Mouse (Mus musculus): ENCODE measurements at regions not wholly inside any gene's neighbourhood (a gene's known extent, or its start where the extent isn't known, plus 50 kb on each side); places are given as distances from the start of the nearest gene placed in this dataset.

DNA sequence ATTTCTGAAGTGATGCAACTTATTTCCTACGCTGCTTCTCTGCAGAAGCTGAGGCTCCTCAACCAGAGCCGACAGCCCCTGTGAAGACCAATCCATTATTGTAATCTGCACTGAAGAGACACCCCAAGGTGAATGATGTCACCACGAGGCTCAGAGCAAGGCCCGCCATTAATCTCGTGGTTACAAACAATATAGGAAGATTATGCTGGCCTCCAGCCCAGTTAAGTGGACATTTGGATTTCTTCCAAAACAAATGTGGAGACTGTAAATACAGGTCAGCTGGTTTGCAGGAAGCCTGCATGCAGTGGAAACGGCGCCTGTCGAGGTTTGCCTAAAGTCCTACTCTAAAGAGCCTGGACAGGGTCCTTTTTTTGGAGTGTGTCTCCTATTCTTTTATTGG is 390.6 kb upstream of the Zmiz1 start:
- DNase-seq: peak; percentile 60 to 83

- DNase-seq: no peak
These were observed 385.8 kb upstream of the Zmiz1 start for GRCm38 (mm10) chr14:25073143-25073542.

DNA sequence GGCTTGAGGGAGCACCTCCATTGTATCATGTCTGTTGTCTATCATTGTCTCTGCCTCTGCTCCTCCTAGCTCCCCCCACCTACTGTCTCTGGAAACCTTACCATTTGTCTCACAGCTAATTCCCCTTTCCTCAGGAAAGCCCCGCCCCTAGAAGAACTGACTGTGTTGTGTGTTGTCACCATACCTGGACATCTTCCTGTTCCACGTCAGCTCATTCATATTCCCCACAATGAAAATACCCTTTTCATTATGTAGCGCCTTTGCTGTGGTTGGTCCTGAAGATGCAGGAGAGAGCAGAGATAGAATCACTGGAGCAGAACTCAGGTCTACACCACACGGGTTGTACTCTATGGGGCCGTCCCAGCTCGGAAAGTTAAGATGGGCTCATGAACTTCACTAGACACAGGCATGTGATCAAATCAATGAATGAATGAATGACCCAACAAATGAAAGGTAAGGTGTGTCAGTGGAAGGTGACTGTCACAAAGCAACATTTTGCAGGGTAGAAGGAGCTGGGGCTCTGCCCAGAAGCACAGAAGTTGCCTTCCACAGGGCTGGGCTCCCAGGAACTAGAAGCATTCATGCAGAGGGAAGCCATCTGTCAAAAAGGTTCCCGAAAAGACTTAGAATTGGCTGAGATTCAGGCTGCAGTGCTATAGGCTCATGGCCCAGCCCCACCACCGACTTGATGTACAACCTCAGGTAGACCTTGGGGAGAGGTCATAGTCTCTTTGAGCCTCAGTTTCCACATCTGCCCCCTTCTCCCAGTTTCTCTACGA is 384.8 kb upstream of the Zmiz1 start:
- DNase-seq: no peak

GRCm38 (mm10) chr14:25074891-25075290 is 384.1 kb upstream of the Zmiz1 start:
- no peak for DNase-seq

- no peak for DNase-seq
These were observed 378.6 kb upstream of the Zmiz1 start for GRCm38 (mm10) chr14:25080431-25080830.

DNA sequence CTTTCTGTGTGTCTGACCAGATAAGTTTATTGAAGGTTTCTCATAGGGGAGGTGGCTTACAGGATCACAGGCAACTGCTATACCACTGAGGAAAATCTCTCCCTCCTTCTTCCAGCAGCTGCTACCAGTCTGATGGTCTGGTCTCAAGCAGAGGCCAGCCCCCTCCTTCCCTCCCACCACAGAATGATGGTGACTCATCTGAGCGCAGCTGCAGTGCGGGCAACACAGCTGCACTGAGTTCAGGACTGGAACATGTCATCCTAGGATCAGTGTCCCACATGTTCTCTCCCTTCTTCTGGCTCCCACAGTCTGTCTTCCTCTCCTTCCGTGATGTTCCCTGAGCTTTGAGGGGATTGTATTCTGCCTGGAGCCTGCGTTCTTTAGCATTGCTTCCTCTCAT is 375.1 kb upstream of the Zmiz1 start:
- DNase-seq: no peak

DNA sequence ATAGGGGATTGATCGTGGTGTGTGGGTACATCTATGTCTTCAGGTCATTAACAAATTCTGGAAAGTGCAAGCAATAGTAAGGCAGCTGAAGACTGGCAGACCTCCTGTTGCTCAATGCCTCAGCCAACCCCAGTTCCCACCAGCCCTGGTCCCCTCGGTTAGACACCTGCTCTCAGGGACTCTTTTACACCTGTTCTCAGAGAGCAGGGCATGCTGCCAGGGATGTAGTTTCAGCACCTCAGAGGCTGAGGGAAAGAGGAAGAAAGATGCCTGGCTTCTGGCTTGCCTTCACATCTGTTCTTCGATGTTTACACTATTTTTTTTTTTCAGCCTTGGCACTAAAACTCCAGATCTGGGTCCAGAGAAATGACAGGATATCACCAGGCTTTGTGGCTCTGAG is 362.2 kb upstream of the Zmiz1 start:
- DNase-seq: no peak

DNA sequence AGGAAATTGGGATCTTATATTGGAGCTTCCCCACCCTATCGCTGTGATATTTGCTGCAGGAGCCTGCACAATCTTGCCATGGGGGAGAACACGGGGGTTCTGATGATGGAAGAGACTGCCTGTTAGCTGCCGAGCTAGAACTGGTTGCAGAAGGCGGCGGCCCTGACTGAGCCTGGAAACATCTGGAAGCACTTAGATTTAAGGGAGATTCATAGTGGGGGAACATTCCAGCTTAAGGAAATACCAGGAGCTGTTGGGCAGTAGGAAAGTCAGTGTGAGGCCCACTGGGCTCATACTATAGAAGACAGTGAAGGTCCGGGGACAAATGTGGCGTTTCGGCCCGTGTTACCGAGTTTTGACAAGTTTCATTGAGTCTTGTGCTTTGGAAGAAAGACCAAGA is 353.6 kb upstream of the Zmiz1 start:
- DNase-seq: no peak

- DNase-seq: no peak
These were observed 352.5 kb upstream of the Zmiz1 start for GRCm38 (mm10) chr14:25106451-25106850.

- DNase-seq: peak; percentile 49 to 65
These were observed 350.8 kb upstream of the Zmiz1 start for GRCm38 (mm10) chr14:25108101-25108652.

GRCm38 (mm10) chr14:25108701-25109290 is 350.2 kb upstream of the Zmiz1 start:
- peak; percentile 35 to 75 for DNase-seq

- DNase-seq: no peak
These were observed 349.3 kb upstream of the Zmiz1 start for GRCm38 (mm10) chr14:25109691-25110090.

DNA sequence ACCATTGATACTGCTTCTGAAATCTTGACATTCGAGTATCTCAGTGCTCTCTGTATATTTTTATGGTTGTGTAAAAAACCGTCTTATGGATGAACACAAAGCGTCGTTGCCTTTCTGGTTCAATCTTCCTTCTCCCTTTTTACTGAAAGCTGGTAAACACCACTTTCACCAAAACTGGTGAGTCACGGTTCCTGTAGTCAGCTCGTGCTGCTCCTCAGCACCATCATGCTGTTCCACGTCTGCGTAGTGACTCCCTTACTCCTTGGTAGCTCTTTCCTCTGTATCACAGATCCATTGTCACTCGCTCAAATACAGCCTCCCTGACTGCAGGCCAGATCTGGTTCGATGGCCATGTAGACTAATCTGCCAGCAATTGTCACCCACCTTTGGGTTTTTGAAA is 346.2 kb upstream of the Zmiz1 start:
- DNase-seq: no peak

DNA sequence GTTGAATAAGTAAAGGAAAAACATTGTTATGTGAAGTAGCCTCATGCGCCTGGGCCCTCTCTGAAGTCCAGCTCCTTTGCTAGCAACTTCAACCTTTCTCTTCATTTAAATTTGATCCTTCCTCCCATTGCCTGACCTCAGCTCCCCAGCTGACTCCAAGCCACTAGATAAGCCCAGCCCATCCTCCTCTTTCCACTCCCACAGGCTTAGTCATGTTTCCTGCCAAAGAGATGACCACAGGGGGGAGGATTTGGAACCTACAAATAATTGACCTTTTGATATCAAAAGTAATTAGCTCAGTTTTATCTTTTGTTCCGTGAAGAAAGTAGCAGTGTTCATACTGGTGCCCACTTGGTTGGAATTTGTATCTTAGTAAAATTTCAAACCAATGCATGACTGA is 345.7 kb upstream of the Zmiz1 start:
- no peak for DNase-seq

DNA sequence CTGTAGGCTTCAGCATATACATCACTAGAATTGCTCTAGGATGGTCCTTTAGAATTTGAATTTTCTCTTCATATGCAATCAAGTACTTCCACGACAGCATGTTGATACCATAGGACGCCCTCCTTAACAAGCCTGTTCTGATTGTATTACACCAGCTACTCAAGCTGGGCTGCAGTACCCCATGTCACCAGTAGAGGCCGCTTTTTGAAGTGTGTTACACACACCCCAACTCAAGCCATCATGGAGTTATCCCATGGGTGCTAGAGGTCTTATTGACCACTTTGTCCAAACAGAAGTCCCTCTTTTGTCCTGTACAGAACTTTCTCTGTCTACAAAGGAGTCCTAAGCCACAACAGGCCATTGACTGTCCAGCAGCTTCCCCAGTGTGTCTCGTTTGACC is 342.6 kb upstream of the Zmiz1 start:
- DNase-seq: peak; percentile 63 to 82

DNA sequence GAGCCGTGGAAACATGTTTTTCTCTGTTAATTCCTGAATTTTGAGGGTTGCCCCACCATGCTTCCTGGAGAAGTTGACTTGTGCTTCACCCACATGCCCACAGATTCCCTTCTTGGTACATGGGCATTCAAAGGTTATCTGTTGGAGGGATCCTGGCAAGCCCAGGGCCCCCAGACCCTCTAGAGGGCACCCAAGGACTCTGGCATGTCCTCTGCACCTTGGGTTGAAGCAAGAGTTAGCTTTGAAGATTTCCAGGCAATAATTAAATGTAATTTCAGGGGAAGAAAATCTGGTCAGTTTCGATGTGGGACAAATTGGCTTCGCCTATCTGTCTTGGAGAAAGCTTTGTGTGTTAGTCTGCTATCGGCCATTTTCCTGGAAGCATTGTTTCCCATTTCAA is 339.0 kb upstream of the Zmiz1 start:
- DNase-seq: no peak

- DNase-seq: no peak
These were observed 338.5 kb upstream of the Zmiz1 start for GRCm38 (mm10) chr14:25120506-25120905.

DNA sequence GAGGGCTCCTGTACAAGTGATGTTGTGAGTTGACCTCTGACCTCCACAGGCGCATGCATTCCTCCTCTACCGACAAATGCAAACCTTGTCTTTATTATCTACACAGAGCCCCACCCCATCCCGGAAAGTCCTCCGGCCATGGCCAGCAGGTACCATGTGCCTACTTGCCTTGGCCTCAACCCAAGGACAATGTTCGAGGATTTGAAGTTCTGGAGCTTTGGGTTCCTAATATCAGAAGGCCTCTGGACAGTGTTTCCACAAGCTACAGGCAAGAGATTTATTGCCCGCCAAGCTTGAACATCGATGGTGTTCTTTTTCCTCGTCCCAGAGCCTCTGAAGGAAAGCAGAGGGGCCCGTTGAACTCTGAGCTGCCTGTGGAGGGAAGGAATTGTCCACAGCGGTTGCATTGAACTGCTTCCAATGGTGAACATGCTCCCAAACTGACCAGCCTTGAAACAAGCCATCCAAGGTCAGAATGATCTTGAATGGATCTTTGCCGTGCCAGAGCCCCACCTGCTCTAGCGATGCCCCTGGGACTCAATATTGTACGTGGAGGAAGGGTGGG is 335.9 kb upstream of the Zmiz1 start:
- DNase-seq: no peak

DNA sequence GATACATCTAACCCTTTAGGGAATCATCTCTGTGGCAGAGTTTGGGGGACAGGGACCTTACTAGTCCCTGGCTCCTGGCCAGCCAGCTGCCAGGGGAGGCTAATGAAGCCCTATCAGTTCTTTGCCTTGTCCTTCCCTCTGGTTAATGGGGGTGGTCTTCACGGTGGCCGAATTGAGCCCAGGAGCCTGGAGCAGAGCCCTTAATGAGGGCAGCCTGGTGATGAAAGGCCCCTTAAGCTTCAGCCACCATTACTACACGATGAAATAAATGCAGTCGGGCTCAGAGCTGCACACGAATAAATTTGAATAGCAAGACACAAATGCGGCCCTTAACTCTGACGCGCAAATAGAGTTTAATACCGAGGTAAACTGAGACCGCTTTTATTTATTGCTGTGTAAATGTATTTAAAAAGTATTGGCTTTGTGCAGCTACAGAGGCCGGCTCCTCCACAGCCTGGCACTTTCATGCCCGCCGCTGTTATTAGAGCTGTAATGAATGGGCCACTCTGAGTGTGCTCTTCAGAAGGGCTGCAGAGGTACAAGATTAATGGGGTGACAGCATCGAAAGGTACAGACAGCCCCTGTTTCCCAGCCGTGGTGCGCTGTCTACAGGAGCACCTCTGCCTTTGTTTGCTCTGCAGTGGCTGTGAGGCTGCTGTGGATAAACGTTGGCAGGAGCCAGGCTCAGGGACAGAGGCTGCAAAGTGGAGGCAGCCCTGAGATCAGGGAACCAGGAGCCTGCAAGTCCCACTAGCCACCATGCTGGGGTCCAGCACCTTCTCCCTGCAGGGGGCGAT is 335.2 kb upstream of the Zmiz1 start:
- no peak for DNase-seq

DNA sequence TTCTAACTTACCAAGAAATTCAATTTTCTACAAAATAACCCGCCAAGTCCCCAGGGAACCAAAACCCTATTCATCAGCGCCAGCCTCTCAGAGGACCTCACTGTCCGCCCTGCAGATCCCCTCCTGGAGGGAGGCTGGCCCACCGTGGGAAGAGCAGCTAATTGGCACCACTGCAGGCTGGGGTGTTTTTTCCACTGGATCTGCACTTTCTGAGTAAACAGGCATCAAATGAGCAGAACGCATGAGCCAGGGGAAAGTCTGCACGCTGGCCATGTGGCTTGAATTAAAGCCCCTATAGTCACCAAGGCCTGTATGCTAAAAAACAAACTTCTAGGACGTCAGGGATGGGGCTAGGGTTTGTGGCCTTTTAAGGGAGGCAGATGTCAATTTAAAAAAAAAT is 332.4 kb upstream of the Zmiz1 start:
- no peak for DNase-seq

- DNase-seq: no peak
These were observed 331.3 kb upstream of the Zmiz1 start for GRCm38 (mm10) chr14:25127544-25128159.

GRCm38 (mm10) chr14:25128160-25128547 is 330.8 kb upstream of the Zmiz1 start:
- DNase-seq: no peak

DNA sequence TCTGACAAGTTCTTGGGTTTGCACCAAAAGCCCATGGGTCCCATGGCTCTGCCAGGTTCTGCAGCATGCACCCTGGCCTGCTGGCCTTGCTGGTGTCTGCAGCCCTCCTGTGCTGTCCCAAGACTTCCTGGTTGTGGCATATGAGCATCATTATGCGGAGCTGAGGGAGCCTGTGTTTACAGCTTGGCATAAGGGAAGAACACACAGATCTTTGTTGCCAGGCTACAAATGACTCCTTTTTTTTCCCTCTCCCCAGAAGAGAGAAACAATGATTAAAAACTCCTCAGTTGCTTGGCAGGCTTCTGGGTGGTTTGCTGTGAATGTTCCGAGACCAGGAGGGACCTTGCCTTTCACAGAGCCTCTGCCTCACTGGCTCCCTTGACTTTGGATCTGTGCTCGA is 323.6 kb upstream of the Zmiz1 start:
- DNase-seq: peak in 1 of 2 experiments; percentile 52
